Mouse (Mus musculus) brain, embryonic 14.5 days (tissue): Measurements from ENCODE around the gene Tnfsf12. TPM values are rescaled to one million over a fixed set of nuclear protein-coding genes. Genes with fewer than 3 reads are reported as not detected.

ENCODE experiments used
- DNase-seq: peaks from one replicate; pipeline ENCODE4 v3.0.0-alpha.2; 2011; ENCODE audit warnings: low read depth
- CTCF ChIP-seq: fragments of 200-500 bp; IDR thresholded peaks from 2 replicates; pipeline ENCODE4 v1.5.1; 2012; ENCODE audit warnings: inconsistent platforms, mild to moderate bottlenecking, moderate library complexity, borderline replicate concordance; ENCODE audit not compliant: insufficient read depth, insufficient read length; ENCODE audit errors: extremely low read depth
- POLR2A ChIP-seq: fragments of 200-500 bp; IDR thresholded peaks from 2 replicates; pipeline ENCODE4 v1.6.1; 2012; ENCODE audit warnings: mild to moderate bottlenecking, inconsistent platforms, borderline replicate concordance; ENCODE audit not compliant: poor library complexity, insufficient read depth, insufficient read length, severe bottlenecking; ENCODE audit errors: extremely low read depth
- polyA plus RNA-seq: library from polyadenylated mRNA; depleted of rRNA; stranded (reverse); fragments of >200 nt; gene quantifications from 2 replicates; pipeline ENCODE4 v1.2.3, GENCODE M21; 2012; rRNA removed

Tnfsf12 gene
- polyA plus RNA-seq, 1 experiment: 6.0 TPM

DNA sequence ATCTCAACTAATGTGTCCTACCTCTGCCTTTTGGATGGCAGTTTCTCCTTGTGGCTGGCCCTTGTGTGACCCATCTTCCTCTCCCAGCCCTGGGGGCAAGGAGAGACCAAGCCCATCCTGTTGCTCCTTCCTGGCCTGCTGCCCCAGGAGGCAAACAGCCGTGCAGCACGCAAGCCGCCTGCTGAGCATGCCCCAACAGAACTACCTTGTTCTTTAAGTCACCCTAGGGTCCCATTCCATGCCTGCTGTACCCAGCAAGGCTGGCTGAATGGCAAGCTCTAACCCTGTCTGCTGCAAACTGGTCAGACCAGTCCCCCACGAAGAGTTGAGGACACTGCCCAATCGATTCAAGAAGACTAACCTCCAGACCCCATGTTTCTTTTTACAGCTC lies 39.6 kb downstream of the Tnfsf12 start:
- no peak for DNase-seq
- TF ChIP-seq CTCF: no peak
- no peak for TF ChIP-seq POLR2A

- peak; percentile 86 for DNase-seq
- peak; percentile 86 for TF ChIP-seq CTCF
- no peak for TF ChIP-seq POLR2A
Observed at GRCm38 (mm10) chr11:69655264-69656064, 40.2 kb downstream of the Tnfsf12 start, which contains the start of gene Sox15. Sox15 (plus strand) TSS chr11:69655314.

DNA sequence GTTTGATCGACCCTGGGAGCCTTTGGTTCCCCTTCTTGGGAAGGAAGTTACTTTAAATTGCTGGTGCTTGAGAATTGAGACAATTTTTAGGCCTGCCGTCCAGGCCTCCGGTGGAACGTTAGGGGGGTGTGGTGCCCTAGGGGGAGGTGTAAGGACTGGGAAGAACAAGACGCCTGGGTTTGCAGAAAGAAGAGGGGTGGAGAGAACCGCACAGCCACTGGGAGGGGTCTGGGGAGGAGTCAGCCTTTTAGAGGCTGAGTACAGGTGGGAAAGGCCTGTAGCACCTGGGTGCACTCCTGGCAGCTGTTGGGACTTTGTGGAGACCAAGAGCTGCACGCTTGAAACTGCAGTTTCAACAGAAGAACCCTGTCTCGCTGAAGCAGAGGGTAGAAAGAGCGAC lies 40.9 kb downstream of the Tnfsf12 start:
- DNase-seq: no peak
- TF ChIP-seq POLR2A (no peak), CTCF (no peak)

DNA sequence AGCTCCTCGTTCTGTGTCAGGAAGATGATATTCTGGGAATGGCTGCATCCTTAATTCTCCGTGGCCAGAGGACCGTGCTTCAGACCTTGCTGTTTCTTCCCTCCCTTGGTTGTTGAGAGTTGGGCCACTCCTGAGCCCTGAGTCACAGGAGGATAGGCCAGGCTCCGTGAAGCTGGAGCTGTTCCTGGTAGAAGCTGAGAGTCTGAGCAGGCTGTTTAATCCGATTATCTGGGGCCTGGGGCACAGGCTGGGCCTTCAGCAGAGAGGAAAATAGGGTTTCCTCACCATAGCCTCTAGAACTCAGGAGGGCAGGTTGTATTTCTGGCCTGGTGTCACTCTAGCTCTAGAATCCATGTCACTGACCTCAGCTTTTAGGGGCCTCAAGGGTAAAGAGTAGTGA lies 42.2 kb downstream of the Tnfsf12 start:
- peak; percentile 18 for DNase-seq
- TF ChIP-seq CTCF (no peak), POLR2A (no peak)

DNA sequence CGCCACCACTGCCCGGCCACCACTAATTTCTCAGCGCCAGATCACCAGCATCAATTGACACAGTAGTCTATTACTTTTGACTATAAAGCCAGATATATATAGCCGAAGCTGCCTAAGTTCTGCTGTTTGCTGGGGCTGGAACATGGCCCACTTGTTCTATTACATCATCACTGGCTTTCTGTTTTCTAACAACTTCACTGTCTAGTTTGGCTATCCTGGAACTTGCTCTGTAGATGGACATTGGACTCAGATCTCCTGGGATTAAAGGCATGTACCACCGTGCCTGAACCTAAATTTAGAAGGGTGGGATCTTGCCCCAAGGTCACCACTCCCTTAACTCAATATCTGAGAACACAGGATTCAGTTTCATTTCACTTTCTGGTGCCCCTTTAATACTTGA lies 49.8 kb downstream of the Tnfsf12 start:
- TF ChIP-seq CTCF (no peak), POLR2A (no peak)

More for the DNA sequence above, 49.8 kb downstream of the Tnfsf12 start:
- DNase-seq: no peak

Other genes with a start within 250 kb of the Tnfsf12 start
- 4.7 and 5.2 TPM in 2 replicates for gene Dnah2, start 146.7 kb downstream of the Tnfsf12 start, polyA plus RNA-seq
- gene Efnb3, start 135.6 kb downstream of the Tnfsf12 start, polyA plus RNA-seq: 187 and 206 TPM in 2 replicates
- gene Wrap53, start 115.6 kb downstream of the Tnfsf12 start, polyA plus RNA-seq: 20.9 and 27.0 TPM in 2 replicates
- 93.6 and 131 TPM in 2 replicates for gene Trp53, start 115.5 kb downstream of the Tnfsf12 start, polyA plus RNA-seq
- gene Atp1b2, start 89.9 kb downstream of the Tnfsf12 start, polyA plus RNA-seq: 44.3 and 74.7 TPM in 2 replicates
- gene Shbg, start 77.9 kb downstream of the Tnfsf12 start, polyA plus RNA-seq: 0.08 TPM in 1 of 2 replicates, not detected in the other
- gene Sat2, start 73.8 kb downstream of the Tnfsf12 start, polyA plus RNA-seq: 13.7 and 17.8 TPM in 2 replicates
- gene Fxr2, start 62.9 kb downstream of the Tnfsf12 start, polyA plus RNA-seq: 129 and 151 TPM in 2 replicates
- 0.42 TPM in 1 of 2 replicates, not detected in the other for gene Sox15, start 40.5 kb downstream of the Tnfsf12 start, polyA plus RNA-seq
- gene Mpdu1, start 33.2 kb downstream of the Tnfsf12 start, polyA plus RNA-seq: 133 and 185 TPM in 2 replicates
- gene Cd68, start 29.7 kb downstream of the Tnfsf12 start, polyA plus RNA-seq: 7.8 and 10.8 TPM in 2 replicates
- gene Eif4a1, start 23.4 kb downstream of the Tnfsf12 start, polyA plus RNA-seq: 894 and 1,040 TPM in 2 replicates
- gene Senp3, start 13.8 kb downstream of the Tnfsf12 start, polyA plus RNA-seq: 139 and 167 TPM in 2 replicates
- 0.55 and 0.71 TPM in 2 replicates for gene Tnfsf13, start 10.1 kb downstream of the Tnfsf12 start, polyA plus RNA-seq
- 0.77 and 1.2 TPM in 2 replicates for gene Tnfsfm13, start 249 bp upstream of the Tnfsf12 start, polyA plus RNA-seq
- 35.8 and 71.0 TPM in 2 replicates for gene Polr2a, start 62.8 kb upstream of the Tnfsf12 start, polyA plus RNA-seq
- gene Slc35g3, start 66.1 kb upstream of the Tnfsf12 start, polyA plus RNA-seq: 0.68 and 1.1 TPM in 2 replicates
- 10.0 and 12.1 TPM in 2 replicates for gene Zbtb4, start 70.1 kb upstream of the Tnfsf12 start, polyA plus RNA-seq
- gene Chrnb1, start 100.1 kb upstream of the Tnfsf12 start, polyA plus RNA-seq: 3.0 and 4.2 TPM in 2 replicates
- 20.4 and 20.9 TPM in 2 replicates for gene Fgf11, start 106.0 kb upstream of the Tnfsf12 start, polyA plus RNA-seq
- gene Tmem102, start 109.8 kb upstream of the Tnfsf12 start, polyA plus RNA-seq: 0.30 and 0.36 TPM in 2 replicates
- gene Gm39566, start 119.4 kb upstream of the Tnfsf12 start, polyA plus RNA-seq: not detected in 2 replicates
- not detected in 2 replicates for gene Spem2, start 122.6 kb upstream of the Tnfsf12 start, polyA plus RNA-seq
- 1.3 and 1.4 TPM in 2 replicates for gene Spem1, start 126.3 kb upstream of the Tnfsf12 start, polyA plus RNA-seq
- gene Nlgn2, start 141.9 kb upstream of the Tnfsf12 start, polyA plus RNA-seq: 123 and 183 TPM in 2 replicates
- 167 and 271 TPM in 2 replicates for gene Tmem256, start 142.7 kb upstream of the Tnfsf12 start, polyA plus RNA-seq
- 86.3 and 105 TPM in 2 replicates for gene Plscr3, start 150.5 kb upstream of the Tnfsf12 start, polyA plus RNA-seq
- 0.18 and 0.29 TPM in 2 replicates for gene Tnk1, start 162.9 kb upstream of the Tnfsf12 start, polyA plus RNA-seq
- not detected in 2 replicates for gene Tmem95, start 182.2 kb upstream of the Tnfsf12 start, polyA plus RNA-seq
- 1.6 and 1.9 TPM in 2 replicates for gene Kctd11, start 185.6 kb upstream of the Tnfsf12 start, polyA plus RNA-seq
- 0.59 and 0.82 TPM in 2 replicates for gene Acap1, start 199.7 kb upstream of the Tnfsf12 start, polyA plus RNA-seq
- 8.5 and 9.5 TPM in 2 replicates for gene 2810408A11Rik, start 205.1 kb upstream of the Tnfsf12 start, polyA plus RNA-seq
- gene Neurl4, start 205.2 kb upstream of the Tnfsf12 start, polyA plus RNA-seq: 118 and 129 TPM in 2 replicates
- 80.8 and 109 TPM in 2 replicates for gene Gps2, start 218.0 kb upstream of the Tnfsf12 start, polyA plus RNA-seq
- 727 and 821 TPM in 2 replicates for gene Eif5a, start 226.1 kb upstream of the Tnfsf12 start, polyA plus RNA-seq
- 45.0 and 67.9 TPM in 2 replicates for gene Ybx2, start 239.9 kb upstream of the Tnfsf12 start, polyA plus RNA-seq